Mouse (Mus musculus): ENCODE results near the gene Clcnkb. TPM values are rescaled to one million over a fixed set of nuclear protein-coding genes. Genes with fewer than 3 reads are reported as not detected.

The Clcnkb gene
- polyA plus RNA-seq, 1 experiment from 2014 or later: 6.0 TPM

DNA sequence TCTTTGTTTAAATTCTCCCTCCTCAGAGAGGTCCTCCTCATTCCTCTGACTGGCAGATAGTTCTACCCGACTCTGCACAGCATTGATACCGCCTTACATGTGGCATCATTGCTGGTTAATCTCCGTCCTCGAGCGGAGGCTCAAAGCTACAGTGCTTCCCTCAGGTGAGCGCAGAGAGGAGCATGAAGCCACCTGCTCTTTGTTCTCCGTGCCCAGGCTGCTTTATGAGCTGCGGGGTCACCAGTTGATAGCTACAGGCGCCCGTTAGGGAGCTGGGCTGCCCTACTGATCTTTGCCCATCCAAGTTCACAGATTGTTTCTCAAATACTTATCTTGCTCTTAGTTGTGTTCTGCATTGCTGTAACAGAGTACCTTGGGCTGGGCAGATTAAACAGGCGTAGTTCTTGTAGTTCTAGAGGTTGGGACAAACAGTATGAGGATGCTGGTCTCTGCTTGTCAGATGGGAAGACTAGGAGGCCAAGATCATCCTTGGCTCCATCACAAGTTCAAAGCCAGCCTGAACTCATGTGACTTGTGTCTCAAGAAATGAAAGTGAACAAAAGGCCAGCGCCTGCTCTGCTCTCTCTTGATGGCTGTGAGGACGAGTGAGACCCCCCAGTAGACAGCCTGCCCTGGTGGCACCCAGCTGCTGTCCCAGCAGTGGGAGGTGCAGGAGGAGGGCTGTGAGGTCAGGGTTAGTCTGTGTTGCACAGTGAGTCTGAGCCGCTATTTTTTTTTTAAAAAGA is 40.6 kb upstream of the Clcnkb start:
- H3K27ac ChIP-seq (ENCODE audit: low read depth, low read length): no peak overlapping the region
- H3K9ac ChIP-seq (ENCODE audit: low read depth, low read length): no peak overlapping the region
- H3K4me2 ChIP-seq (replicated peaks; ENCODE audit: low read depth, low read length): no peak overlapping the region
- no peaks in the 10 kb centered on the region for H3K9me3 ChIP-seq (ENCODE audit: control insufficient read depth, low read length)
- H3K27me3 ChIP-seq (ENCODE audit: control insufficient read depth, insufficient read depth, low read length): no peaks in the 10 kb centered on the region
- H3K36me3 ChIP-seq (ENCODE audit: control insufficient read depth, insufficient read depth, low read length): peaks cover 29% of the 10 kb centered on the region; the same call in 1 of the 2 replicates
- no peak overlapping the region for H3K4me3 ChIP-seq (ENCODE audit: low read length)
- peaks cover 21% of the 10 kb centered on the region for H3K4me1 ChIP-seq (ENCODE audit: control insufficient read depth, insufficient read depth, low read length)
- WGBS: 89% methylated on average over 14 of the region's 14 CpGs
- no peak for ATAC-seq (ENCODE audit: low FRiP score, low TSS enrichment)

DNA sequence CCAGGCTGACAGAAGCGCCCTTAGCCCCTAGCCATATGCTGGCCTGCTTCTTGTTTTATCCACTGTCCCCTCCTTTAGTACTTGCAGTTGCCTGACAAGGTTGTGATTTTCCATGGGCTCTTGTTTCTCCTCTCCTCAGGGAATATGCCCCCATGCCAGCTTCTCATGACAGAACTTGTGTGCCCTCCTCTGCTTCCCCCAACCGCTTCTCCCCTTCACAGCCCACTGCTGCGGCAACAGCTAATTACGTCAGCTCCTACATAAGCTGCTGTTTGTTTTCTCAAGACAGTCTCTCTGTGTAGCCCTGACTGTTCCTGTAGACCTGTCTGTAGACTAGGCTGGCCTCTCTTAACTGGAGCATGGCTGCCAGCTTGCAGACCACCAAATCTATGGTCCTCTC is 39.7 kb upstream of the Clcnkb start:
- 61% methylated on average over 4 of the region's 4 CpGs for WGBS
- Histone ChIP-seq H3K9me3 (ENCODE audit: control insufficient read depth, low read length) (no peaks in the 10 kb centered on the region), H3K4me3 (ENCODE audit: low read length) (no peak overlapping the region), H3K4me1 (ENCODE audit: control insufficient read depth, insufficient read depth, low read length) (peaks cover 21% of the 10 kb centered on the region), H3K9ac (ENCODE audit: low read depth, low read length) (no peak overlapping the region), H3K27me3 (ENCODE audit: control insufficient read depth, insufficient read depth, low read length) (no peaks in the 10 kb centered on the region), H3K4me2 (replicated peaks; ENCODE audit: low read depth, low read length) (no peak overlapping the region), H3K36me3 (ENCODE audit: control insufficient read depth, insufficient read depth, low read length) (peaks cover 27% of the 10 kb centered on the region; the same call in 1 of the 2 replicates), H3K27ac (ENCODE audit: low read depth, low read length) (no peak overlapping the region)
- no peak for ATAC-seq (ENCODE audit: low FRiP score, low TSS enrichment)

GRCm38 (mm10) chr4:141454581-141455350 is 39.0 kb upstream of the Clcnkb start:
- Histone ChIP-seq H3K36me3 (ENCODE audit: control insufficient read depth, insufficient read depth, low read length) (peaks cover 21% of the 10 kb centered on the region; the same call in 1 of the 2 replicates), H3K4me1 (ENCODE audit: control insufficient read depth, insufficient read depth, low read length) (peaks cover 21% of the 10 kb centered on the region), H3K9ac (ENCODE audit: low read depth, low read length) (no peak overlapping the region), H3K9me3 (ENCODE audit: control insufficient read depth, low read length) (no peaks in the 10 kb centered on the region), H3K4me3 (ENCODE audit: low read length) (no peak overlapping the region), H3K27me3 (ENCODE audit: control insufficient read depth, insufficient read depth, low read length) (no peaks in the 10 kb centered on the region), H3K4me2 (replicated peaks; ENCODE audit: low read depth, low read length) (no peak overlapping the region), H3K27ac (ENCODE audit: low read depth, low read length) (no peak overlapping the region)
- ATAC-seq (ENCODE audit: low FRiP score, low TSS enrichment): no peak
- 78% methylated on average over 14 of the region's 14 CpGs for WGBS

DNA sequence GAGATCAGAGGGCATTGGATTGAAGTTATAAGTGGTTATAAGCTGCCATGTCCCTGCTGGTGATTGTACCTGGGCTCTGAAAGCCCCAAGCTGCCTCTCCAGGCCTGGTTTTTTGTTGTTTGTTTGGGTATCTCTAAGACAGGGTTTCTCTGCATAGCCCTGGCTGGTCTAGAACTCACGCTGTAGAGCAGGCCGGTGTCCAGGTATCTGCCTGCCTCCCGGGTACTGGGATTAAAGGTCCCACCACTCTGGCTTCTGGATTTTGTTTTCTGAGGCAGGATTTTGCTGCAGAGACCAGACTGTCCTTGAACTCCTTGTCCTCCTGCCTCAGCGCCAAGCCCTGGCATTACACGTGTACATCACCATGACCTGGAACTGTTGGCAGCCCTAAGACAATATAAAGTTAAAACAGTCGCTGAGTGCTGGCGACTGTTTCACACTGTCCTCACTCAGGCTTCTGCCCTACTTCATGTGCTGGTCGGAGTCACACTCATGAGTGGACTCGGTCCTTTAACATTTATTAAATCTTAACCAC is 36.2 kb upstream of the Clcnkb start:
- no peak for ATAC-seq (ENCODE audit: low FRiP score, low TSS enrichment)
- H3K36me3 ChIP-seq (ENCODE audit: control insufficient read depth, insufficient read depth, low read length): peaks cover 41% of the 10 kb centered on the region
- WGBS: 92% methylated on average over 9 of the region's 9 CpGs

DNA sequence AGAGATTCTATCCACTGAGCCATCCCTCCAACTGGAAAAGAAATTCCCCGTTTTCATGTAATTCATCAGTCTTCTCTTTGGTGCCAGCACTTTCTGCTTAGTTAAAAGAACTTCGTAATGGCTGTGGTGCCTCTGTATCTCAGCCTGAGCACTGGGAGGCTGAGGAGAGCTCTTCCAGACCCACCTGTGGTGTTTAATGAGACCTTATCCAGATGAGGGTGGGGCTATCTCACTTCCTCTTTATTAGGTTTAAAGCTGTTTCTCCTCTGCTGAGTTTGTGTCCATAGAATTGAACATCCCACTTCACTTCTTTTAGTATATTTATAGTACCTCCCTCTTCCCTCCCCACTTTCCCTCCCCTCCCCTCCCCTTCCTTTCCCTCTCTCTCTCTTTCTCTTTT is 35.4 kb upstream of the Clcnkb start:
- ATAC-seq (ENCODE audit: low FRiP score, low TSS enrichment): no peak
- no peaks in the 10 kb centered on the region for H3K9me3 ChIP-seq (ENCODE audit: control insufficient read depth, low read length)

More for the DNA sequence above, 36.2 kb upstream of the Clcnkb start:
- no peak overlapping the region for H3K4me2 ChIP-seq (replicated peaks; ENCODE audit: low read depth, low read length)
- H3K27ac ChIP-seq (ENCODE audit: low read depth, low read length): no peak overlapping the region
- 0 out of 2 replicates have a peak, but pooled peaks cover 5% of the 10 kb centered on the region for H3K4me1 ChIP-seq (ENCODE audit: control insufficient read depth, insufficient read depth, low read length)
- no peak overlapping the region for H3K9ac ChIP-seq (ENCODE audit: low read depth, low read length)
- no peaks in the 10 kb centered on the region for H3K27me3 ChIP-seq (ENCODE audit: control insufficient read depth, insufficient read depth, low read length)
- no peak overlapping the region for H3K4me3 ChIP-seq (ENCODE audit: low read length)
- H3K9me3 ChIP-seq (ENCODE audit: control insufficient read depth, low read length): no peaks in the 10 kb centered on the region

GRCm38 (mm10) chr4:141446211-141446610 is 30.4 kb upstream of the Clcnkb start:
- no peak overlapping the region for H3K4me2 ChIP-seq (replicated peaks; ENCODE audit: low read depth, low read length)
- H3K27ac ChIP-seq (ENCODE audit: low read depth, low read length): no peak overlapping the region
- WGBS: 78% methylated on average over 7 of the region's 7 CpGs
- no peak overlapping the region for H3K4me3 ChIP-seq (ENCODE audit: low read length)
- no peak overlapping the region for H3K9ac ChIP-seq (ENCODE audit: low read depth, low read length)
- H3K36me3 ChIP-seq (ENCODE audit: control insufficient read depth, insufficient read depth, low read length): peaks cover 32% of the 10 kb centered on the region
- ATAC-seq (ENCODE audit: low FRiP score, low TSS enrichment): no peak
- H3K27me3 ChIP-seq (ENCODE audit: control insufficient read depth, insufficient read depth, low read length): no peaks in the 10 kb centered on the region
- peaks cover 21% of the 10 kb centered on the region for H3K4me1 ChIP-seq (ENCODE audit: control insufficient read depth, insufficient read depth, low read length)
- no peaks in the 10 kb centered on the region for H3K9me3 ChIP-seq (ENCODE audit: control insufficient read depth, low read length)

More for the DNA sequence above, 35.4 kb upstream of the Clcnkb start:
- no peak overlapping the region for H3K4me3 ChIP-seq (ENCODE audit: low read length)
- H3K27ac ChIP-seq (ENCODE audit: low read depth, low read length): no peak overlapping the region
- no peak overlapping the region for H3K9ac ChIP-seq (ENCODE audit: low read depth, low read length)
- 91% methylated on average over 2 of the region's 2 CpGs for WGBS
- no peaks in the 10 kb centered on the region for H3K27me3 ChIP-seq (ENCODE audit: control insufficient read depth, insufficient read depth, low read length)
- H3K4me2 ChIP-seq (replicated peaks; ENCODE audit: low read depth, low read length): no peak overlapping the region
- H3K4me1 ChIP-seq (ENCODE audit: control insufficient read depth, insufficient read depth, low read length): peaks cover 8% of the 10 kb centered on the region; the same call in 1 of the 2 replicates
- H3K36me3 ChIP-seq (ENCODE audit: control insufficient read depth, insufficient read depth, low read length): peaks cover 48% of the 10 kb centered on the region

GRCm38 (mm10) chr4:141445328-141445720 is 29.5 kb upstream of the Clcnkb start:
- 10% methylated on average over 14 of the region's 14 CpGs for WGBS
- no peak overlapping the region for H3K27ac ChIP-seq (ENCODE audit: low read depth, low read length)
- no peaks in the 10 kb centered on the region for H3K9me3 ChIP-seq (ENCODE audit: control insufficient read depth, low read length)
- peaks cover 32% of the 10 kb centered on the region for H3K36me3 ChIP-seq (ENCODE audit: control insufficient read depth, insufficient read depth, low read length)
- H3K4me3 ChIP-seq (ENCODE audit: low read length): peak overlapping the region; percentile 96
- peak overlapping the region; percentile 94 for H3K9ac ChIP-seq (ENCODE audit: low read depth, low read length)
- H3K27me3 ChIP-seq (ENCODE audit: control insufficient read depth, insufficient read depth, low read length): no peaks in the 10 kb centered on the region
- no peak for ATAC-seq (ENCODE audit: low FRiP score, low TSS enrichment)
- peaks cover 24% of the 10 kb centered on the region for H3K4me1 ChIP-seq (ENCODE audit: control insufficient read depth, insufficient read depth, low read length)
- peak overlapping the region; percentile 77 for H3K4me2 ChIP-seq (replicated peaks; ENCODE audit: low read depth, low read length)

GRCm38 (mm10) chr4:141444451-141445327 is 28.9 kb upstream of the Clcnkb start, which contains the start of gene Zbtb17:
TSS of gene Zbtb17 (plus strand) at chr4:141444654.
- Histone ChIP-seq H3K36me3 (ENCODE audit: control insufficient read depth, insufficient read depth, low read length) (peaks cover 31% of the 10 kb centered on the region), H3K4me1 (ENCODE audit: control insufficient read depth, insufficient read depth, low read length) (peaks cover 24% of the 10 kb centered on the region), H3K9me3 (ENCODE audit: control insufficient read depth, low read length) (no peaks in the 10 kb centered on the region), H3K4me2 (replicated peaks; ENCODE audit: low read depth, low read length) (peak within 1 kb of the TSS; percentile 77), H3K9ac (ENCODE audit: low read depth, low read length) (peak within 1 kb of the TSS; percentile 94), H3K4me3 (ENCODE audit: low read length) (peak within 1 kb of the TSS; percentile 96), H3K27ac (ENCODE audit: low read depth, low read length) (peak within 1 kb of the TSS; percentile 83), H3K27me3 (ENCODE audit: control insufficient read depth, insufficient read depth, low read length) (no peaks in the 10 kb centered on the region)
- peak; percentile 92 for ATAC-seq (ENCODE audit: low FRiP score, low TSS enrichment)
- under 1% methylated on average over 81 of the region's 102 CpGs for WGBS

All from kidney, embryonic 14.5 days (tissue).